Comparison of ENCODE assay signal across 27 mouse cellular contexts in genomic region chr9:95564047-95564446, GRCm38 (mm10). TPM values are rescaled to one million over a fixed set of nuclear protein-coding genes. Genes with fewer than 3 reads are reported as not detected.
DNase-seq lines count a peak whose midpoint lies in the region; ATAC-seq and TF ChIP-seq lines count a peak whose summit lies in the region.
"Had no signal": no experiment of that assay in that cellular context is flagged by ENCODE, and none has a peak within 500 bp of the region (broad histone marks: within the 10 kb centered on the region; RNA-seq: fewer than 3 reads in every experiment).

No protein-coding gene starts in this region.

- no peak overlapping the region for H3K27ac ChIP-seq in heart, embryonic 11.5 days (ENCODE audit: low read depth, low read length)
- H3K27ac ChIP-seq in heart, postnatal 0 days (ENCODE audit: low read depth) = no peak overlapping the region
- H3K27ac ChIP-seq in kidney, embryonic 14.5 days (ENCODE audit: low read depth, low read length) = no peak overlapping the region
- H3K27ac ChIP-seq: embryonic facial prominence, embryonic 13.5 days; forebrain, embryonic 13.5 days; heart, embryonic 15.5 days; hindbrain, embryonic 13.5 days; limb, embryonic 10.5 days; midbrain, embryonic 13.5 days; stomach, postnatal 0 days had no signal

- no peak overlapping the region for H3K4me3 ChIP-seq in heart, embryonic 11.5 days (ENCODE audit: low read depth, low read length)
- no peak overlapping the region for H3K4me3 ChIP-seq in heart, postnatal 0 days (ENCODE audit: low read depth, low read length)
- no peak overlapping the region for H3K4me3 ChIP-seq in kidney, embryonic 14.5 days (ENCODE audit: low read length)
- H3K4me3 ChIP-seq: embryonic facial prominence, embryonic 13.5 days; erythroblast, embryonic 14.5 days; forebrain, embryonic 13.5 days; heart, embryonic 15.5 days; hindbrain, embryonic 13.5 days; limb, embryonic 10.5 days; midbrain, embryonic 13.5 days had no signal

- no peaks in the 10 kb centered on the region for H3K36me3 ChIP-seq in heart, embryonic 11.5 days (ENCODE audit: control insufficient read depth, insufficient read depth, low read length)
- H3K36me3 ChIP-seq in heart, postnatal 0 days (replicated peaks; ENCODE audit: control insufficient read depth, insufficient read depth, low read length) = no peaks in the 10 kb centered on the region
- no peaks in the 10 kb centered on the region for H3K36me3 ChIP-seq in kidney, embryonic 14.5 days (ENCODE audit: control insufficient read depth, insufficient read depth, low read length)
- H3K36me3 ChIP-seq: embryonic facial prominence, embryonic 13.5 days; heart, embryonic 15.5 days; hindbrain, embryonic 13.5 days; limb, embryonic 10.5 days; midbrain, embryonic 13.5 days had no signal

- peak overlapping the region; percentile 6; the same call in 1 of the 2 replicates for H3K4me2 ChIP-seq in heart, embryonic 11.5 days
- 0 out of 2 replicates have a peak overlapping the region, but pooled peaks have one; percentile 1 for H3K4me2 ChIP-seq in heart, postnatal 0 days (ENCODE audit: low read depth, low read length)
- no peak overlapping the region for H3K4me2 ChIP-seq in kidney, embryonic 14.5 days (replicated peaks; ENCODE audit: low read depth, low read length)
- H3K4me2 ChIP-seq: embryonic facial prominence, embryonic 13.5 days; forebrain, embryonic 13.5 days; heart, embryonic 15.5 days; hindbrain, embryonic 13.5 days; midbrain, embryonic 13.5 days had no signal

- intact Hi-C loops in heart, postnatal 25 days (cut with DNase I) = loop anchor here (5.0 kb wide), 1 partner anchor 103 kb away; no protein-coding TSS in a partner anchor

- WGBS in heart, embryonic 11.5 days (ENCODE audit: insufficient replicate concordance) = 36% methylated on average over 4 of the region's 4 CpGs
- 26% methylated on average over 4 of the region's 4 CpGs for WGBS in heart, postnatal 0 days
- 51% methylated on average over 4 of the region's 4 CpGs for WGBS in kidney, embryonic 14.5 days

- H3K9ac ChIP-seq in heart, embryonic 11.5 days (ENCODE audit: low read depth, low read length) = no peak overlapping the region
- H3K9ac ChIP-seq in heart, postnatal 0 days (replicated peaks; ENCODE audit: low read depth, low read length) = no peak overlapping the region
- no peak overlapping the region for H3K9ac ChIP-seq in kidney, embryonic 14.5 days (ENCODE audit: low read depth, low read length)
- H3K9ac ChIP-seq: embryonic facial prominence, embryonic 13.5 days; forebrain, embryonic 13.5 days; heart, embryonic 15.5 days; hindbrain, embryonic 13.5 days; midbrain, embryonic 13.5 days had no signal

- DNase-seq in gastrocnemius, adult 18-20 months (ENCODE audit: low spot score) = peak; percentile 26
- DNase-seq in gastrocnemius, postnatal 10 days = no peak
- no peak for DNase-seq in heart, postnatal 25 days (ENCODE audit: low spot score)
- peak; percentile 30 for DNase-seq in heart, postnatal 0 days (ENCODE audit: low spot score)
- DNase-seq in skeletal muscle tissue, adult 2 months (ENCODE audit: low read depth, low spot score) = peak; percentile 45
- DNase-seq in left cerebral cortex, adult 9 months (ENCODE audit: low spot score in 2 of 2) = no peak
- DNase-seq: adrenal gland, postnatal 14 days; cerebellum, adult 2 months; cerebellum, postnatal 36 days; embryo, embryonic 11 days; gastrocnemius, postnatal 14 days; kidney, adult 11 months; layer of hippocampus, adult 9-11 months; lung, adult 18-20 months; lung, postnatal 10 days; thymus, adult 2 months; thymus, postnatal 4 days had no signal

- TF ChIP-seq EP300 in heart, postnatal 0 days (IDR thresholded peaks at IDR 0.05; ENCODE audit: low read depth) = no peak

- no peak for TF ChIP-seq CTCF in heart, postnatal 0 days (IDR thresholded peaks at IDR 0.05; ENCODE audit: low read depth)

- ATAC-seq in heart, embryonic 11.5 days (replicated peaks; ENCODE audit: insufficient number of reproducible peaks, low FRiP score, low TSS enrichment) = no peak
- peak; percentile 24; the same call in 1 of the 2 replicates for ATAC-seq in heart, postnatal 0 days (ENCODE audit: insufficient read depth, low read depth)
- ATAC-seq in kidney, embryonic 14.5 days (ENCODE audit: low FRiP score, low TSS enrichment) = no peak
- ATAC-seq: forebrain, embryonic 13.5 days; midbrain, embryonic 13.5 days had no signal

- H3K27me3 ChIP-seq in heart, embryonic 11.5 days (ENCODE audit: control insufficient read depth, insufficient read depth, low read length) = peaks cover 33% of the 10 kb centered on the region
- H3K27me3 ChIP-seq in heart, postnatal 0 days (ENCODE audit: control insufficient read depth, insufficient read depth, low read length) = peaks cover 24% of the 10 kb centered on the region
- peaks cover 49% of the 10 kb centered on the region for H3K27me3 ChIP-seq in kidney, embryonic 14.5 days (ENCODE audit: control insufficient read depth, insufficient read depth, low read length)

- H3K9me3 ChIP-seq in heart, embryonic 11.5 days (replicated peaks; ENCODE audit: control insufficient read depth, low read length) = no peaks in the 10 kb centered on the region
- H3K9me3 ChIP-seq in heart, postnatal 0 days (replicated peaks; ENCODE audit: control insufficient read depth, low read length) = no peaks in the 10 kb centered on the region
- no peaks in the 10 kb centered on the region for H3K9me3 ChIP-seq in kidney, embryonic 14.5 days (ENCODE audit: control insufficient read depth, low read length)
- H3K9me3 ChIP-seq: embryonic facial prominence, embryonic 13.5 days; forebrain, embryonic 13.5 days; heart, embryonic 15.5 days; hindbrain, embryonic 13.5 days; limb, embryonic 10.5 days; midbrain, embryonic 13.5 days had no signal

- peaks cover 5% of the 10 kb centered on the region; the same call in 1 of the 2 replicates for H3K4me1 ChIP-seq in heart, embryonic 11.5 days (ENCODE audit: control insufficient read depth, insufficient read depth, low read length)
- peaks cover 12% of the 10 kb centered on the region for H3K4me1 ChIP-seq in heart, postnatal 0 days (ENCODE audit: control insufficient read depth, insufficient read depth)
- peaks cover 5% of the 10 kb centered on the region; the same call in 1 of the 2 replicates for H3K4me1 ChIP-seq in kidney, embryonic 14.5 days (ENCODE audit: control insufficient read depth, insufficient read depth, low read length)

RNA-seq across cellular contexts. Expression of gene Paqr9, which starts 4.6 kb away (rescaled TPM):
- 1 to 10 TPM; 2.0 to 3.2 TPM for total RNA-seq in gastrocnemius, adult 18-20 months (2021)
- total RNA-seq in gastrocnemius, postnatal 10 days (2021) = 1 to 10 TPM; 4.4 to 4.5 TPM
- polyA plus RNA-seq in heart, embryonic 11.5 days (2014; fragmentation: Nextera tagmentation; extraction: Ambion mirVana) = 0.70 and 0.86 TPM in 2 replicates
- total RNA-seq in heart, postnatal 25 days (2021) = 10 to 100 TPM; 41.1 to 43.4 TPM
- 6.3 and 9.5 TPM in 2 replicates for total RNA-seq in heart, postnatal 0 days (2014; rRNA removed; ENCODE audit: low replicate concordance)
- 5.7 and 5.8 TPM in 2 replicates for polyA plus RNA-seq in heart, postnatal 0 days (2015; fragmentation: Nextera tagmentation; extraction: Ambion mirVana)
- 0.46 and 0.54 TPM in 2 replicates for polyA plus RNA-seq in kidney, embryonic 14.5 days (2014; fragmentation: Nextera tagmentation; extraction: Ambion mirVana)

RNA-seq across cellular contexts. Expression of gene U2surp, which starts 52.3 kb away (rescaled TPM):
- 10 to 100 TPM; 25.1 to 29.3 TPM for total RNA-seq in gastrocnemius, adult 18-20 months (2021)
- total RNA-seq in gastrocnemius, postnatal 10 days (2021) = 10 to 100 TPM; 27.7 to 43.8 TPM
- polyA plus RNA-seq in heart, embryonic 11.5 days (2014; fragmentation: Nextera tagmentation; extraction: Ambion mirVana) = 89.0 and 102 TPM in 2 replicates
- total RNA-seq in heart, postnatal 25 days (2021) = 10 to 100 TPM; 27.8 to 32.2 TPM
- 22.2 and 27.6 TPM in 2 replicates for total RNA-seq in heart, postnatal 0 days (2014; rRNA removed; ENCODE audit: low replicate concordance)
- polyA plus RNA-seq in heart, postnatal 0 days (2015; fragmentation: Nextera tagmentation; extraction: Ambion mirVana) = 71.9 and 72.1 TPM in 2 replicates
- polyA plus RNA-seq in kidney, embryonic 14.5 days (2014; fragmentation: Nextera tagmentation; extraction: Ambion mirVana) = 163 and 164 TPM in 2 replicates

Comparison
In these comparisons a context has a peak if more than half of its experiments do, and no peak if none do; other contexts are left out.
1. DNase-seq: peak in gastrocnemius, adult 18-20 months (single experiment), heart, postnatal 0 days (single experiment) and skeletal muscle tissue, adult 2 months (single experiment); none in gastrocnemius, postnatal 10 days (single experiment), heart, postnatal 25 days (single experiment) and left cerebral cortex, adult 9 months (0 of 2).